Mouse (Mus musculus): ENCODE measurements at regions not wholly inside any gene's neighbourhood (a gene's known extent, or its start where the extent isn't known, plus 50 kb on each side); places are given as distances from the start of the nearest gene placed in this dataset.

DNA sequence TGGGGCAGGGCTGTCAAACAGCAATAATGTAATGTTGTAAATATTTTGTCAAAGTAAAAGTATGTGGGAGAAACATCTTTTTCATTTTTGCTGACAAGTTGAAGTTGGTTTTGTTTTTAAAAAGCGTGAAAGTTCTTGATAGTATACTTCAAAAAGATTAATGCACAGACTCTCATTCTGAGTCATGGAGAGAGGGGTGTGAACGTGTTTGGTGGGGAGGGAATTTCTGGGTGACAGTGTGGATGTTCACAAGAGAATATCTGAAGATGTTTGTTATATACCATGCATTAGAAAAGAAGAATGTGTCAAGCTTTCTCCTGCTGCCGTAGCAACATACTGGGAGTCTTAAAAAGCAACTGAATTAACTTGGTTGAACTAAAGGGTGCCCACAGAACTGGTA lies 57.0 kb downstream of the Rps29 start:
- DNase-seq (ENCODE audit: low spot score), result no peak

DNA sequence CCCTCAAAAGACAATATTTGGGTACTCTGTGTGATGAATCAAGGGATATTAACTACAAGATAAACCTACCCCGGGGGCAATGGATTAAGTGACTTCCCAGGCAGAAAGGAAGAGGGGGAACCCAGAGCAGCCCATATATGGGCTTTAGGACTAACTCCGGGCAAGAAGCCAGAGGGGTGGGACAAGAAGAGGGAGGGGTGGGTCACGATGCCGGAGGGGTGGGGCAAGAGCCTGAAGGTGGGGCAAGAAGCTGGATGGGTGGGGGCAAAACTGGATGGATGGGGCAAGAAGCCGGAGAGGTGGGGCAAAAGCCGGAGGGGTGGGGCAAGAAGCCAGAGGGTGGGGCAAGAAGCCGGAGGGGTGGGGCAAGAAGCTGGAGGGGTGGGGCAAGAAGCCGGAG lies 64.1 kb downstream of the Rps29 start:
- no peak for DNase-seq (ENCODE audit: low spot score)

DNA sequence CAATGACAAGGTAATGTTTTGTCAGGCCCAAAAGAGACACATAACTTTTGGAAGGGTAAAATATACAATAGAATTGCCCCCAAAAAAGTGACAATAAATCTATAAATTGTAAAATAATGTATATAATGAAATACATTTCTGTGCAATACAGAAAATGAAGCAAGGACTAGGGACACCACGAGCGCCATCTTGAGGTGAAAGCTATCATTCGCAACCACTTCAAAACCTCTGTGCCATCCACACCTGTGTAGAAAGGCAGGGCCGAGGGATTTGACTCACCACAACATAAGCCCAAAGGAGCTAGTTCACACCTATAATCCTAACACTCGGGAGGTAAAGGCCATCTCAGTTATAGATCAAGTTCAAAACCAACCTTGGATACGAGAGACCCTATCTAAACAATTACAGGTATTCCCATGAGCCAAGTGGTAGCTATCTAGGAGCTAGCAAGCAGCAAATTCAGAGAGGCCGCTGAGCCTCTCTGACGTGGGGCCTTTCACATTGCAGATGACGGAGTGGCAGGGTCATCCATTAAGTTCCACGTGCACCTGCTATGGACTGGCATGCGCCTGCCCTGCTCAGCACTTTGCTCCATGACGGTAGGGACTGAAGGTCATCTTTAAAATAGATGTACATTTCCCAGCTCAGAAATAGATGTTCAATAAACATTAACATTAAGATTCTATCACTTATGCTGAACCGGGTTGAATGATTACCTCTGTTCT lies 65.8 kb downstream of the Rps29 start:
- no peak for DNase-seq (ENCODE audit: low spot score)

DNA sequence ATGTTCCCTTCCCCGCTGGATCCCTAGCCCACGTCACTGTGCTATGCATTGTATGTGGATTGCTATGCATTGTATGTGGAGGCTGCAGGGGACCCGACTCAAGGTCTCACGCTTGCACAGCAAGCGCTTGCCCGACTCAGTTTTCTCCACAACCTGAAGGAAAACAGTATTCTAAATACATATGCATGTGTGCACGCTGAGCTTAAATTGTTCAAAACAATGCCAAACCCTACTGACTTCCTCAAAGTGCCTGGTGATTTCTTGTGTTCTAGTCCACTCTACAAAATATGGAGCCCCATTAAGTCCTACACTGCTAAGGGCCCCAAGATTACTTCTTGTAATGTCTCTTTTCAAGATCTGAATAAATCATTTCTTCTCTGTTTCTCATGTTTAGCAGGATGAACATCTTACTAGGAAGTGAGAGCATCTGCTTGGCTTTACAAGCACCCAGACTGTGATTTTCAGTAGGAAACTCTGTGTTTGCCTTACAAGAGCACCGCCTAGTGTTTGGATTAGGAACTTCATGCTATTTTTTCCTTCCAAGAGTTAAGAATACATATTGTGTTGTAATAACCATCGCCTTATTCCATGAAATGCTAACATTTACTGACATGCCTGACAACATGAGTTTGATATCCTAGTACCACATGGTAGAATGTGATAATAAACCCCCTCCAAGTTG lies 70.9 kb downstream of the Rps29 start:
- DNase-seq (ENCODE audit: low spot score), result peak; percentile 91

DNA sequence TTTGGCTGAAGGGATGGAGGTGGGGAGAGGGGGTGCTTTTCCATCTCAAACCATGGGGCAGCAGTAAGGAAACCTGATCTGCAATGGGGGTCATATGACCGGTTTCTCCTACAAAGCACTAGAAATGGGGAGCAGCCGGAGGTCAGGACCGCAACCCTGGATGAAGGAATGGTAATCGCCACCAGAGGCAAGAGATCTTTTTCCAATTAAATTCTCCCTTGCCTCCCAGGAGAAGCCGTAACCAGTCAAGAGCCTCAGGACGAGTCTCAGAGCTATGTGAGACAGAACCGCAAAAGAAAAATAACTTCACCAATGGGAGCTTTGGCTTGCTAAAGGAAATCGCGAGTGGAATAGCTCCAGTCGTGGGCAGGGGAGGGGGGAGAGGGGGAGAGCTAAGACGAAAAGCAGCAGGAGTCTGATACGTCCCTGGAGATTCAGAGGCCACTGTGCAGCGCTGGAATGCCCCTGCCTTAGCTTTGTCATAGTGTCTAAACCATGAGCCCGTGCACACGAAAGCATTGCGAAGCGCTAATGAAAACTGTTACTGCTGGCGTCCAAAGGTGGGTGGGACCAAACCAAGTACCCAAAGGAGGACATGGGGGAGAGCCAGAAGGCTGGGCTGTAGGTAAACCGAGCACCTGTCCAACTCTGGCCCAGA lies 73.3 kb downstream of the Rps29 start:
- DNase-seq (ENCODE audit: low spot score), result peak; percentile 53

DNA sequence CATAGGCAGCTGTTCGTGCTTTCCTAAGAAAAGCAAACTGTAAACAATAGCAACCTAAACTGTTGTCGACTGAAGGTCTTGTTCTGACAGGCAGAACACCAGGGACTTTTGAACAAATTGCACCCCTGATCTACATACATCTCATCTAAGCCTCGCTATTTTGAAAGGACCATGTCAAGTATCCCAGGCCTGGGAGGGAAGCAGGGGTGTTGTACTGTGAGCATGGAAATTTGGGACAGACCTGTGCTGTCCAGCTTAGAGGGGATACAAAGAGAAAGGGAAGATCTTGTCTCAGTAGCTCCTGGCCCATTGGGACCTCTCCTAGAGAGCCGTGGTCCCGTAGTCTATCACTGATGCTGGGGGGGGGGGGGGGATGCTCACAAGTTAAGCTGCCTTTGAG lies 74.3 kb downstream of the Rps29 start:
- DNase-seq (ENCODE audit: low spot score), result no peak

DNA sequence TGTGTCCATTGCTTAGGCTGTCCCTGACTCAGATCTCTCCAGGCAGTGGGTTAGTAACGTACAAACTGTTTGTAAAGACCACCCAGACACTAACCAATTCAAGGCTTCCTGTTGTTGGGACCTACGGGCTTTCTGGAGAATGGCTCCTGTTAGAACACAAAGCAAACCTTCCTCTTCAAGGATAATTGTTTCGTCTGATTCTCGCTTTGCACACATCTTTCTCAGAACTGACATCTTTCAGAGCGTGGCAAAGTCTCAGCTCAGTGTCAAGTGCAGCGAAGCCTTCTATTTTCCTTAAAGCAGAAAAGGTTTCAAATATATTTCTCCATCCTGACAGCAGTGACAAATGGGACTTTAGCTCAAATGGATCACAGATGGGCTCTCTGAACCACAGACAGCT lies 76.9 kb downstream of the Rps29 start:
- peak; percentile 56 for DNase-seq (ENCODE audit: low spot score)

DNA sequence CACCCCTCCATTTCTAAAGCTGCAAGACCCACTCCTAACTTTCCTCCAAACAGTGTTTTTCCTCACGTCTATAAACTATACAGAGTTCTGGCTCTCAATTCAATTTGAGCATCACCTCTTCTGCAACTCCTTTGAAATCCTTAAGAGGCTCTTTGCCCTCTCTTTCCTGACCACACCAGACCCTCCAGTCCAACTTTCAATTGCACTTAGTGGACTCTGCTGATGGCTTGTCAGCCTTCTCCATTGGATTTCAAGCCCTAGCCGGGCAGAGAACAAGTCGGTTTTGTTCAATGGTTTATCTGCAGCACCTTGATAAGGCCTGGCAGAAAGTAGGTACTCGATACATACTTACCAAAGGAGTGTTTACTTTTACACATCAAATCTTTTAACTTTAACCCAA lies 119.4 kb downstream of the Rps29 start:
- no peak for DNase-seq (ENCODE audit: low spot score)

DNA sequence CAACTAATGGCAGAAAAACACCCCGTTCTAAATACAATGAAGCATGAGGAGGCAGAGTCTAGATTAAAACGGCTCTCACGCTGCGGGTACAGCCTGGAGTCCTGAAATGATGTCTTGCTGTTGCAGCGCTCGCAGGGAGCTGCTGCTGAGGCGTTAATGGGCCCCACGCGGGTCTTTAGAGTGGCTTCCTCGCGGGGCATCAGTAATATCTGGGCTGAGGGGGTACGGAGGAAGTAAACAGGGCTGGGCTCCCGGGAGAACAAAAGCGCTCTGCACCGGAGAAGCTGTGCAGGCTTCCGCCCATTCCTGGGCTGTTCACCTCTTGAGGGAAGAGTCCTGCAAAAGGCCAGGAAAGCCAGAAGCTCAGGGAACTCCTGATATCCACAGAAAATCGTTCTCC lies 135.4 kb downstream of the Rps29 start:
- no peak for DNase-seq (ENCODE audit: low spot score)

DNA sequence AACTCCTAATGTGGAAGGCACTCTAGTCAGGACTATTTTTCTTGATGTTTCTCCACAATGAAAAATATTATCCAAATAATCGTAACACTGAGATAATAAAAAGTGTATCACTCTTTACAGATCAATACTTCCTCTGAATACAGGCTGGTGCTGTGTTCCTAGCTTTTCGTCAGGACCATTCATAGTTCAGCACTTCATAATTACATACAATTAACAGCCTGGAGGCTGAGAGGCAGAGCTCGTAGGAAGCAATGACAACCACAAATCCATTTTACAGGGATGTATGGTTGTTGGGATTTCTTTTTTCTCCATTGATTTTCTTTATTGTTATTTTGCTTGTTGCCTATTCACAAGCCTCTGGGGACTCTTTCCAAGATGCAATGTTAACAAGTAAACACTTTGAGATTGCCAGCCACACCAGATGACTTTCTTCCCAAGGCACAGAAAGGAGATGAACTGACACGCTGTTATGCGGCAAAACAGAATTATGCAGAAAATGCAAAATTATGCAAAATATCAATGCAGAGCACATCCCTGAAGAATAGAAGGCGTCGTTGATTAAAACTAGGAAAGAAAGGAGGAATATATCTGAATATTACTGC lies 142.2 kb downstream of the Rps29 start:
- no peak for DNase-seq (ENCODE audit: low spot score)

DNA sequence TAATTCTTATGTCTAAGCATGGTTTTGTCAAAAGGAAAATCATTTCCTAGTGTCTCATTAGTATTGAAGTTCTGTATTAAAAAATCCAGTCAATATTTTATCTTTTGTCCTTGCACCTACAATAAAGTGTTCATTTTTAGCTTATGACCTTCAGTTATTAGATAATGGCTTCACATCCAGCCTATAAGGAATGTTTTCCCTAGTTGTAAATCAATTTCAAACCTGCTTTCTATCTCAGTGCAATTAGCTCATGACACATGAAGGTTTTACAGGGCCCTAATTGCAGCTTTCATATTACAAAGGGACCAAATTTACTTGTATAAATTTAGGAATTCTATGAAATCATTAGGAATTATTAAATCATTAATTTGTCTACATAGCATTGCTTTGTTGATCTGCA lies 153.8 kb downstream of the Rps29 start:
- no peak for DNase-seq (ENCODE audit: low spot score)

DNA sequence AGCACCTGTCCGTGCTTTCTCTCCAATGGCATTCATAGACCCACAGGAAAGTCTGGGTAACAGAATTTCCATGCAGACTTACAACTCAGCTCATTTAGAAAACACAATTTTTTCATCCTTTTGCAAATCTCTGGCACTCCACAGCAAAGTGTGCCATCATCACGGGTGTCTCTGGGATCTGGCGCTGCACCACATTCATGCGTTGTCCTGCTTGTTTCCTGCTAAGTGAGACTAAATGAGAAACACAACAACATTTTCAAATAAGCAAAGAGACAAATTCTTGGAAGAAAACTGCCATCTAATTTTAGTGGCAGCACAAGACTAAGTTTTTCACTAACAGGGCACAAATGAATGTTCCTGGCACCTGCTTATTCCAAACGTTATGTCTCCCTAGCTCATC lies 156.9 kb downstream of the Rps29 start:
- no peak for DNase-seq (ENCODE audit: low spot score)

DNA sequence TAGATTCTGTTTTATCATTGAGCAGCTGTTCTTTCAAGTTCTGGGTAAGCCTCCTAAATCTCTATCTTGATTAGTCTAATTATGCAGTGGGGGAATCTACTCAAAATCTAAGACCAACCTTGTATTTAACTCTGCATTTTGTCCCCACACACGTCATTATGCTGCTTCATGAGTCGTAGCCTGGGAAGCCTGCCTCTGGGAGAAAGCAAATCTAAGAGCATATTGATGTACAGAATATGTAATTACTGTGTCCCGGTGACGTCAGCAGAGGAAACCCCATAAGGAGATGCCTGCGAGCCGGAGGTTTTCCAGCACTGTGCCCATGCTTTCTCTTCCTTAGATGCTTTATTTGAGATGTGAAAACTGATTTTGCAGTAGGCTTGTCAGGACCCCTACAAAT lies 161.7 kb downstream of the Rps29 start:
- DNase-seq (ENCODE audit: low spot score), result no peak

DNA sequence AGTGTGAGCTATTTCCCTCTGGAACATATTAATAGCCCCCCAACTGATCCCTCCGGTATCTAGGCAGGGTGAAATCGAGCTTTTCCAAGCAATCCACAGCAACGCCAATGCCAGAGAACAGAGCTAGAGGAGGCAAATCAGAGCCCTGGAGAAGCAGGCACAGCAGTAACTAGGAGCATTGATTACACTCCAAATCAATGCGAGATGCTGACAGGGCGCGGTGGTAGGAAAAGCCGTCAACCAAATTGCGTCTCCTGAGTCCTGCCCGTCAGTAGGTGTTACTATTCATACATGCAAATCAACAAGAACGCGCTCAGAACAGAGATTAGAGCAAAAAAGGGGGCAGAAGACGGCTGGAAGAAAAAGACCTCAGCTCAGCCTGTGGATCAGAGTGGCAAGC lies 162.2 kb downstream of the Rps29 start:
- DNase-seq (ENCODE audit: low spot score), result no peak

DNA sequence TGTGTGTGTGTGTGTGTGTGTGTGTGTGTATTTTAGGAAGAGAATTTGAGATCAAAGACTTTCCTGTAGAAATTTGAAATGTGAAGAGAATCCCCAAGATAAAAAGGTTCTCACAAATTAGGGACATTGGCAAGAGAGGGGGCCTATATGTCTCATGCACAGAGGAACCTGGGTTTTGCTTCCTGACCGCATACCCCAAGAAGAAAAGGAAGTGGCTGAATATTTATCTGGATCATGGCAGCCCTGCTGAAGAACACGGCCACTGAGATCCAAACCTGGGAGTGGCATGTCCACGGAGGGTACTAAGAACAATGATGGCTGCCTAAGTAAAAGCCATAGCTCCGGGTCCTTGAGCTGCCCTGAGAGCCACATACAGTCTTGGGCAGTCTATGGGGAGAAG lies 178.3 kb downstream of the Rps29 start:
- DNase-seq (ENCODE audit: low spot score), result no peak

DNA sequence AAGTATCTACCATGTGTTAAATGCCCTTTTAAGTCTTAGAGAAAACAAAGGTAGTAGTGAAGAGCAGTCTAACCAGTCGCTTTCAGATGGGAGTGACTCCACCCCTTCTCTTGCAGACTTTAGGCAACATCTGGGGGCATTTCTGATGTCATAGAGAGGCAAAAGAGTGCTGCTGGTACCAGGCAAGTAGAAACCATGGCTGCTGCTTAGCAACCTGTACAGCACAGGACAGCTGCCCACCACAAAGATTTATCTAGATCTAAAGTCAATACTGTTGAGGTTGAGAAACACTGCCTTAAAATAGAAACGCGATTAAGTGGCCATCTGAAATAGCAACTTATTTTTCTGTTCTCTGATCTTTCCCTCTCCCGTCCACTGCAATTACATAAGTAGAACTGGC lies 178.8 kb downstream of the Rps29 start:
- no peak for DNase-seq (ENCODE audit: low spot score)

DNA sequence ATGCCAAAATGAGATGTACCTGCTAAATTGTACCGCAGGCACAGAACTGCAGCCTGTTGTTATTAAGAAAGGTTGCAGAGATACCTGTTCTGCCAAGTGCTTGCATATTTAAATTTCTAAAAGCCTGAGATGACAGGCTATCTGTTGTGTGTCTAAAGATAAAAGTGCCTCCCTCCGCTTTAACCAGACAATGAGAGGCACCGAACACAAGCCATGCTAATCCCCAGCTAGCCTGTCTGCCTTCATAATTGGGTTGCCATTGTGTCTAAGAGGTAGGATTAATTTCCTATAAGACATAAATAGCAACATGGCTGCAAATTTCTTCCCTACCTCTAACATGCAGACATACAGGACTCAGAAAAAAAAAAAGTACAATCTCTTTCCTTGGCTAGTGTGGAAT lies 179.8 kb downstream of the Rps29 start:
- DNase-seq (ENCODE audit: low spot score), result no peak

DNA sequence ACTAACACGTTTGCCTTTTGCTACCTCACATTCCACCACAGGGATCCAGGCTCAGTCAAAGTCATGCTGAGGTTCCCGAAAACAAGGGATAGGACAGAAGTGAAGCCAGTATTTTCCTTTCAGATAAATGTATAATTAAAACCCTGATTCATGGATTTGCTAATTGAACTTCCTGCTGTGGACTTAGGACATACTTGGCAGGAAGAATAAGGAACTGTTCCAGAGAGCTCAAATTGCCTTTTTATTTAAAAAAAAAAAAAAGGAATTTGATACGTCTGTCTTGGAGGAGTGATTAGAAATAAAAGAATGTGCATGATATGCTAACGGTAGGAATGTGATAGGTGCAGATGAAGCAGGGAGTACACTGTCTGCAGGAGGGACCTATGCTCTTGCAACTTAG lies 181.7 kb downstream of the Rps29 start:
- no peak for DNase-seq (ENCODE audit: low spot score)

DNA sequence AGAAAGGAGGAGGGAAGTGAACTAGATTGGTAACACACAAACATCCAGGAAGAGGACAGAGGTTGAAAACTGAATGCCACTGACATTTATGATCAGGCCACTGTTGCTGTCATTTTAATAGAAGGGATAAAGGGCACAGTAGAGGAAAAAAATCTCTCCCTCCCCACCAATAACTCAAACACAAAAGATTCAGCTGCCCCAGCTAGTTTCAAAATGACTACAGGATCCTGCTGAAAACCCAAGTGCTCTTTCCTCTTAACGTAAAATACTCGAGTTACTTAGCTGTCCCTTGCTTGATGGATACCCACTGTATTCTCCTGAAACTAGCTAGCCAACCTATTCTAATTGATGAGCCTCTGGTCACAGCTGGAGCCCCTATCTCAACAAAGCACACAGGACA lies 211.7 kb downstream of the Rps29 start:
- no peak for DNase-seq (ENCODE audit: low spot score)

DNA sequence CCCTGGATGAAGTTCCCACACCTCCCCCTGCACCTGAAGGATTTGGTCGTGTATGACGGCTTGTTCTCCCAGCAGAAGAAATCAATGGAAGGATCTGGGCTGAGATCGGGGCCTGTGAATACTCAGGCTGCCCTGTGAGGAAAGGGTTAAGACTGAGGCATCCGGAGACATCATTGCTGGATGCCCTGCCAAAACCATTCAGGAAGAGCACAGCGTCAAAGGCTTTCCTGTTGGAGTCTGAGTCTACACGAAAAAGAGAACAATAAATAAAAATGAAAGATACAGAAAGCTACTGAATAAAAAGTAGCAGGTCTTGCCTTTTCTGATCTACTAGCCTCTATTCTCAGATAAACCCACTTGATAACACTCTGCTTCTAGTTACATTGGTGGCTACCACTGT lies 248.4 kb downstream of the Rps29 start:
- DNase-seq (ENCODE audit: low spot score), result no peak

DNA sequence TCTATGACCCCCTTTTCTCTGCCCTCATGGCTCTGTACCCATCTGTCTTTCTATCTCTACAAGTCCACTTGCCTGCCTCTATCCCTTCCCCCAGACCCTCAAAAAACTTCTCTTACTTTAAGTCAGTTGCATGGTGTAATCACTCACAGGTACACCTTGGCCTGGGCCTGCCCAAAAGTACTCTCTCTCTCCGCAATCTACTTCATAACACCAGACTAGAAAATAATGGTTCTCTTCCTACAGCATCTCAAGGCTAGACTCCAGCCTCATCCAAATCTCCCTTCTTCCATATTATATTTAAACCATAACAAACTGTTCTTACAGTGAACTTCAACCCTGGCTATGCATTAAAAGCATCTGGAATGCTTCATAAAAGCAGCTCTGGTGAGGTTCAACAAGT lies 254.2 kb downstream of the Rps29 start:
- no peak for DNase-seq (ENCODE audit: low spot score)

DNA sequence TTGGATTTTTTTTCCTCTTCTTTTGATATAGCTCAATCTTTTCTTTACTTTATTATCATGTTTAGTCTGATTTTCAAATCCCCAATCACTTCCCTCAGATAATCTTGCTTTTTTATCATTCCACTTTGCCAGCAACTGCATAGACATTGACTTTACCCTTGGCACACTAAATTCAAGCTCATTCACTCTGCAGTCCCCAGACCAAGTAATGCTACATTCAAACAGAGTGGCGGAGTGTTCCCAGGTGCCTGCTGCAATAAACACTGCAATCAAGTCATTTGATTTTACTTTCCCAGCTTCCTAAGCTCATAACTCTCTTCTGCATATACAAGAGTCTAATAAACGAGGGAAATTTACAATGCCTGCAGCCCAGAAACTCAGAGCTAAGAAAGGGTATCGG lies 269.8 kb downstream of the Rps29 start:
- DNase-seq (ENCODE audit: low spot score), result no peak

DNA sequence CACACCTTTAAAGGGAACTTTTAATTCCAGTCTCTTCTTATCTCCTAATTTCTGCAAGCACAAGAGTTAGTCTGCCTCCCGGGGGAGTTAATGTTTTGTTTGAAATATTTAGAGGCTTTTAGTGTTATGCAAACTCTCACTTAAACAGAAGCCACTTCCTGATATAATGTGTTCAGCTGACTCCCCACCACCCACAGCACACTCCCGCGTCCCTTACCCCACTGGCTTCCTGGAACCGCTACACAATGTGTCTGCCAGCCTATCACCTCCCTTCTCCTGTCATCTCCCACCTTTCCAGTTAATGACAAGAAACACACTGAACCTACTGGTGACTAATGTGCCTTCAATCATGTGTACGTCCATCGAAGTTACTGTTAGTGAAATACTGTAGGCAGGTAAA lies 276.5 kb downstream of the Rps29 start:
- DNase-seq (ENCODE audit: low spot score), result no peak
